Mouse (Mus musculus) kidney, adult 9 months (tissue): ENCODE data around the gene Cldn10.
A peak's percentile ranks its signal among the peaks of the same experiment; 100 is the strongest.
"Not testable (repeated sequence)": the region's sequence is repeated elsewhere in the genome, so short reads cannot be mapped to it uniquely, and the experiment has no call there.

Source experiments
- DNase-seq: peaks from one replicate; pipeline ENCODE4 v3.0.0; 2022

The Cldn10 gene

DNA sequence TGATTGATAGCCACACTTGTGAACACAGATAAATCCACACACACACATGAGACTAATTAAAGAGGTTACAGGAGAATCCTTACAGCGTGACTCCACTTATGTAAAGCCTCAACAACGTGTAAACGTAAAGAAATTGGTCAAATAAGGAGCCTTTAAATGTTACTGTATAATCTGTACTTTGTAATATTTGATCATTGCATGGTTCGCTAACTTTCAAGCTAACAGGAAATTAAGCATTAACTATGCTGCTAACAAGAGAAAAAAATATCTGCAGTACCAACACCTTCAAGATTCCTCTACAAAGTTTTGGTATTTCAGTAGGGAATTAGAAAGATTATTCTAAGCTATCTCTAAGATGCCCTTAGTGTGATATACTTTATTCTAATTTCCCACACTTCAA lies at the start of gene Cldn10:
TSS of gene Cldn10 (plus strand) at position 288 of the 400 bp plus-strand sequence.
- peak; percentile 71 for DNase-seq

GRCm38 (mm10) chr14:118741780-118742179 lies 45.9 kb upstream of the Cldn10 start:
- DNase-seq, result peak; percentile 54

GRCm38 (mm10) chr14:118742862-118743261 lies 44.8 kb upstream of the Cldn10 start:
- DNase-seq, result no peak

DNA sequence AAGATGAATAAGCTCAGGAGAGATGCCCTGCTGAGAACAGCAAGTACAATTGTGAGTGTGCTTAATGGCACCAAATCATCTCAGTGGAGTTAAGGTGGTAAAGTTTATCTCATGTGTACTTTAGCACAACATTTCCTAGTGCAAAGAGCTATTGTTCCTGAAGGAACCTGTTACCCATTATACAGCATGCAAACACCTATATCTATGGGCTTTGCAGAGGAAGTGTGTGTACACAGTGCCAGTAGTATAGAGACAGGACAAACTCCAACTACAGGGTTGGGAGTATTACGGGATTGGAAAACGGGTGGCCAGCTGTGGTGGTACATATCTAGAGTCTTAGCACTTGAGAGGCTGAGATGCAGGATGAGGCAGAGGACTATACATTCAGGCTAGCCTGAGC lies 38.6 kb upstream of the Cldn10 start:
- no peak for DNase-seq

GRCm38 (mm10) chr14:118749715-118750114 lies 38.0 kb upstream of the Cldn10 start:
- no peak for DNase-seq

DNA sequence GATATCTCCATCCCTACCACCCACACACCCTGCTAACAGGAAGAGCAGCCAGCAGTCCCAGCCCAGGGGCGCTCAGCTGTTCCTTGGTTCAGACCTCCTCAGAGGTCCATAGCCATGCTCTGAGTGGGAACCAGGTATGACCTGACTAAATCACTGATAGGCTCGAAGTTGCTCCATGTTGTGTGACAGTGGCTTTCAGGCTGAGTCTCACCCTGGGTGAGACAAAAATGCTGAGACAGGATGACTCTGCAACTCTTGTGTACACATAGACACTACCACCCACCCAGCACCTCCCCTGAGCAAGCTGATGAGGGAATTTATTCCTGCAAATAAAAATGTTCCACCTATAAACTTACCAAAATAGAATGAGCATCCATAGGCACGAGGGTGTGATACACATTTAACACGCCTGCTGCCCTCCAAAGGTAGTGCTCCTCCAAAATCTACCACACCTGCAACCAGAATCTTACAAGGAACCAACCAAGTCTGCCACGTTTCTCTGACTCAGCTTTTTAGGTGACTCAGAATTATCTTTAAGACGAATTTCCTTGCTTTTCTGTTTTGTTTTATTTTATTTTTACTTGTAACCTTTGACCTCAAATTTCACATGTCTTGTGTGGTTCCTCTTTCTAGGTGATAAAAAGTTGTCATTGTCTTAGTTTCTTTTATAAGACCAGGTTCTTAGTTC lies 37.1 kb upstream of the Cldn10 start:
- DNase-seq, result no peak

DNA sequence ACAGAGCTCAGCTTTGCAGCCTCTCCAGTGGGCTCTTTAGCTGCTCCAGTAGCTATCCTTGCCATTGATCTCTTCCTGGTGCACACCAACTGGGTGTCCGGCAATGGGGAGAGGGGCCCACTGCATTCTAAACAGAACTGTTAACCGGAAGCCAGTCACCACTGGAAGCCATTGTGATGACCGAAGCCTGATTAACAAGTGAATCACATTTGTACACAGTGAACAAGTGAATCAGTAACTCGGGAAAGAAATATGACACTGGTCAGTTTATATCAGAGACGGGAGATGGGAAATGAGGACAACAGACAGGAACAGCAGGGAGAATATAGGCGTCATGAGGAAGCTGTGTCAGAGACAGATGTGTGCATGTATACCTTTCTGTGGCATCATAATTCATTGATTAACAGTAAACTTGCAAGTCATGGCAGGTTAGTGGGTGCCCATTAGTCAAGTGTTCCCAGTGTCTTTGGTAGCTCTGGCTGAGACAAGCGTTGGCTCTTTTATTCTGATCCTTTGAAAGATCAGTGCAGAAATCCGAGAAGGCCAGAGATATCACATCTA lies 36.4 kb upstream of the Cldn10 start:
- DNase-seq, result no peak

GRCm38 (mm10) chr14:118756015-118756414 lies 31.7 kb upstream of the Cldn10 start:
- DNase-seq, result no peak

DNA sequence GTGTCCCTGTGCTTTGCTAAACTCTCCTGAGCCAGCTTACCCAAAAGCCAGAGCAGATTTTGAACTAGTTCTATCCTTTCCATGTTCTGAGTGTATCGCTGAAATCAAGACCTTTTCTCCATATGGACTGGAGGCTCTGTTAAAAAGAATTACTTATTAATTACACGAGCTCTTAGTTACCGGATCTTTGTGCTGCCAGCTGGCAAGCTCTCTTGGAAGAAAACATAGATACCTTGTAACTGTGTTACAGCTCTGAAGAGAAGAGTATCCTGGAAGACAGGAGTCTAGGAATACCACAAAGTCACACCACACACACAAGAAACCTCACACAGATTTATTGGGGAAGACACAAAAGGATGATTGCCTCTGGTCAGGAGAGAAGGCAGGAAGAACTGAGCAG lies 31.1 kb upstream of the Cldn10 start:
- DNase-seq, result peak; percentile 85

DNA sequence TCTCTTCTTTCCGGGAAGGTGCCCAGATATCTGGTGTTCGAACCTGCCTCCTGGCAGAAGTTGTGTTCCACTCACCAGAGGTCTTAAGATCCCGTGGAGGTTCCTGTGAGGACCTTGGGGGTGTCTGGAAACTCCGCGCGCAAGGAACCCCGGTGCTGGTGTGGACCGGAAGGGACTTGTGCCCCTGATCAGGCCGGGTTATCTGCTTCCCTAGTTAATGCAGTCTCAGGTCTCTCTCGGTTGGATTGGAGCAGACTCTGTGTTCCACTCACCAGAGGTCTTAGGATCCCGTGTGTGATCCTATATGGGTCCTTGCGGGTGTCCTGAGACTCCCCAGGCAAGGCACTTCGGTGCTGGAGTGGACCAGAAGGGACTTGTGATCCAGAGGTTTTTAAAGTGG lies 24.3 kb upstream of the Cldn10 start:
- not testable (repeated sequence) for DNase-seq

- DNase-seq, result no peak
Observed at GRCm38 (mm10) chr14:118763917-118764495, 23.7 kb upstream of the Cldn10 start.

DNA sequence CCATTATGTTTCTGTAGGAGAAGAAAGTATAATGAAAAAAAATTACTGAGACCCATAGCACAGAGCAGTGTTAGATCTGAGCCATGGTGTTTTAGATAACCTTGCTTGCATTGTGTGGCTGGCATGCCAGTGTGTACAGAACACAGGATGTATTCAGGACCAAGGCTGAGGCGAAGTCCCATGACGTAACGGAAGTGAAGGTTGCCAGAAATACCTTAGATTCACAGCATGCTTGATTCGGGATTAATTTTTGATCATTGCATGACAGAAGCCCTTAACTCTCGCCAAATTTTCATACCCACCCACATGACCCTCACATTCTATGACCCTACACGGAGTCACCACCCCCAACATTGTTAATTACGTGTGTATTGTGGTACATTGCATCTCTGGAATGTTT lies 22.4 kb upstream of the Cldn10 start:
- DNase-seq, result no peak

- no peak for DNase-seq
Observed at GRCm38 (mm10) chr14:118765951-118766350, 21.8 kb upstream of the Cldn10 start.

GRCm38 (mm10) chr14:118766368-118766767 lies 21.3 kb upstream of the Cldn10 start:
- DNase-seq, result no peak

DNA sequence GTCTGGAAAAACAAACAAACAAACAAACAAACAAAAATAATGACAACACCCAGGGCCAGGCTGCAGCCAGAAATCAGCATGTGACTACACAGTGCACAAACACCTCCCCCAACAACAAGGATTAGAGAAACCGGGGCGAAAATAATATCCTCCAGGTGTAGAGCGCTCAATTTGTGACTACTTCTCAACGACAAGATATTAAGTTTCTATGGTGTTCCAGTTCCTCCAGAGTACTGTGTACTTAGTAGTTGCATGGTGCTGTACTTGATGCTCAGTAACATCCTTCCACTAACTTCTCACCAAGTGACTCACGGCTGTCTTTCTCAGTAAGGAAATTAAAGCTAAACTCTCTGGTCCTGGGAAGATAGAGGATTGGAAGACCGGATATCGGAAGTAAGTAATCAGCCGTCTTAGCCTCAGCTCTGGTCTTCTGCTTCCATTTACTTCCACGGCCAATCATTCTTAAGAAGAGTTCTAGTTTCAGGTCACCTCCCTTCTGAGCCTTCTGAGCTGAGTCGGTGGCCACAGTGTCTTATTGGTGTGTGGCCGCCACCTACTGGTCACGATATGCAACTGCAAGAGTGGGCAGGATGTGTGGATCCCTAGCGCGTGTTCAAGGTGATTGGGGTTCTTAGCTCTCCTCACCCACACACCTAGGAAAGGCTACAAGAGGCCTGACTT lies 19.9 kb upstream of the Cldn10 start:
- DNase-seq, result peak; percentile 90

DNA sequence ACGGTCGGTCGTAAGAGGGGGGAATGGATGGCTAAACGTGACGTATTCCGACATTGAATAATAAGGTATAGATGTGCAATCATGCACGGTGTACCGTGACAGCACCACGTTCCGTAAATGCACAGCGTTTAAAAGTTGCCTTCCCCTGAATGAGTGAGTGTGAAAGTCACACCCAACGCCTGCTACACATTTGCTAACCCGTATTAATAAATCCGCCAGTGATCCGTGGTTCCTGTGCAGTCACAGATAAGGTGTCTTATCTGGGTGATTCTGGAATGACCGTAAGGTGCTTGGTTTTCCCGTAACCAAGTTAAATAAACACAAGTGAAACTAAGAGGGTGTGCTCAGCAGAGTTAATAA lies 19.4 kb upstream of the Cldn10 start:
- DNase-seq, result no peak

DNA sequence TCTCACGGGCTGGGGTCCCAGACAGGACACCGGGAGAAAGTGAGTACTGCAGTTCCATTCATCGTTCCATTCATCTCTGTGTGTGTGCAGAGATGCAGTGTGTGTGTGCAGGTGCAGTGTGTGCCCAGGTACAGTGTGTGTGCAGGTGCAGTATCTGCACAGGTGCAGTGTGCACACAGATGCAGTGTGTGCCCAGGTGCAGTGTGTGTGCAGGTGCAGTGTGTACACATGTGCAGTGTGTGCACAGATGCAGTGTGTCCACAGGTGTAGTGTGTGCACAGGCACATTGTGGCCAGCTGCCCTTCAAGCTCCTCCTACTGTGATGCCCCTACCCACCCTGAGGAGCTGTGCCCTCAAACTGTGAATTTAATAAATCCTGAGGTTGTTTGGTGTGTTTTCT lies 14.0 kb upstream of the Cldn10 start:
- DNase-seq, result no peak

DNA sequence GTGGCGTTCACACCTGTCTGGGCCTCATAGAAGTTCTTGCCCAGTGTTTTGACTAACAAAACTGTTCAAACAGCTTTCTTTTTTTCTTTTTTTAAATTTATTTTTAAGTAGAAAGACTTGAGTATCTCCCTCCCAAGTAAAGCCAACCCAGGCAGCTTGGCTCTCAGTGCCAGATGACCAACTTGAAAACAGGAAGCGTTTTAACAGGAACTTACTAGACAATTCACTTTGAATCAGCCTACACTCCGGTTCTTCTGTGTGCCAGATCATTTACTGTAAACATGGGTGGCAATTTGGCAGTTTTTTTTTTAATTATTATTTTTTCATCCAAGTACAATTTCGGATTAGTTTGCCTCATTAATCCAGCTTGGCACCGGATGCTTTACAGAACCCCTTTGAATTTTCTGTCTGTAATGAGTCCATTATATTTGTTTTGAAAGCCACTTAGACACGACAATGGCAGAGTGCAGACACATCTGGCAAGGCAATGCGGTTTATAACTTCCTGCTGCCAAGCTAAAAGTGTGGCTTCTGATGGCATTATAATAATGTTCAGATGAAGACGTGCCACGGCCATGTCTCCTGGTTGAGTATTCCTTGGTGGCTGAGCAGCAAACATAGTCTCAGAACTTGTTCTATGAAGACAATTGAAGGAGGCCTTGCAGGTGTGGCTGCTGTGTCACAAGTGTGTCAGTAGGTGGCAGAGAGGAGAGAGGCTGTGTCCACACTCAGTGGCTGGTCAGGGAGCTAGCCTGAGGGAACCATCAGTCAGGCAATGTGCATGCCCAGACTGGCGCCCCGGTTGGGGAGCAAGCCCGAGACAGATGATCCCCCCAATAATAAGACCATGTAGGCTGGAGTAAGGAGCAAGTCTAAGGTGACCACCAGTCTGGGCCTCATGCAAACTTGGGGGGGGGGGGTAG lies 12.9 kb upstream of the Cldn10 start:
- peak; percentile 66 for DNase-seq

GRCm38 (mm10) chr14:118775554-118775953 lies 12.2 kb upstream of the Cldn10 start:
- DNase-seq, result no peak

DNA sequence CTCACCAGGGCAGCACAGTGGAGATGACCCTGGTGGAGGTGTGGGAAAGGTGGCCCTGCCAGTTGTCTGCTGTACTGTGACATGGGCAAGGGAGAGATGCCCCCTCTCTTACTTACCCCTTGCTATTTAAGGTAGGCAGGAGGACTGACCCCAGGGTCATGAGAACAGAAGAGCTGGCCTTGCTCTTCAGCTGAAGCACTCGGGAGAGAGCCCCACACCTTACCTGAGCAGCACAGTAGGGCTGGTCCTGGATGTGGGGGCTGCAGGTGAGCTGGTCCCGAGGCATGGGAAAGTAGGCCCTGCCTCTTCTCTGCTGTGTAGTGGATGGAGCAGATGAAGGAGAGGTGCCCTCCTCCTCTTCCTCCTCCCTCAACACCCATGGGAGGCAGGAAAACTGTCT lies 11.3 kb upstream of the Cldn10 start:
- DNase-seq, result no peak

DNA sequence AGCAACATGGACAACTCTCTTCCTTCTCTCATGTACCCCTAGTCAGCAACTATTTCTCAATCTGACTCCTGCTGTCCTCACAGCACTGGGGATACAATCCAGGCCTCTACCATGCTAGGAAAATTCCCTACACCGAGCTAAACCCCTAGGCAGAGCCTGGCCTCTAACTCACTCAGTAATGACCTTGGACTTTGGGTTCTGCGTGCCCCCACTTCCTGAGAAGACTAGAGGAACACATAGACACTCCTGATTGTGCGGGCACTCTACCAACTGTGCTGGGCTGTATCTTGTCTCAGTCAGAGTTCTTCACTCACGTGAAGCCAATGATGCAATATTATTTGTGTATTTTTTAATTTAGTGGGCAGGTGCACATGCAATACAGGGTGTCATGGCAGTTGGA lies 10.2 kb upstream of the Cldn10 start:
- no peak for DNase-seq

DNA sequence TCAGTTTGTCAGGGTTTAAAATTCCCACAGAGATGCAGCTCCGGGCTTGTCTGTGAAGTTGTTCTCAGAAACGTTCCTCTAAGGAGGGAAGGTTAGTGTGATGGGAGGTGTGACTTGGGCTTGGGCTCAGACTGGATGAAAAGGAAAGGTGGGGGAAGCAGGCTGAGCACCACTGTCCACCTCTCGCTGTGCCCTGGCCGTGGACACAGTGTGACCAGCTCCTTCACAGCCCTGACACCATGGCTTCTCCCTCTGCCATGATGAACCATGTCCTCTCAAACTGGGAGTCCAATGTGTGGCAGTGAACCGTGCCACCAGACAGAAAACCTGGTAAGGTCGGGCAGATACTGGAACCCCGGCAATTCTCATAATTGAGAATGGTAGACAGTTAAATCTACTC lies 6.1 kb upstream of the Cldn10 start:
- DNase-seq, result no peak

DNA sequence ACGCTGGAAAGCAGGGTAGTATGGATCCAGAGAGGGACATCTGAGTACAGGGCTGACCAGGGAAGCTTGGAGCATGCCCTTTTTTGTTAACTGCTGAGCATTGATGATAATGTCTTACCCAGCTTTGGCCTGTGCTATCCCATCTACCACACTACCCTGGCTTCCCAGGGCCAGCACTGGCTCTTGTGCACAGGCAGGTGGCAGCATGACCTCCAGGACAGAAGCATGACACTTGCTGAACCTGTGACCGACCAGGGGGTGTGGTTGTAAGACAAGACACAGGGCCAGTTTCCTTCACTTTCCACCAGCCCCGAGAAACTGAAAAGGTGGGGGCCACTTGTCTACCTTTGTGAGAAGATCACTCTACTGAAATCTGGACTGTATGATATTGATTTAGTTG lies 5.5 kb upstream of the Cldn10 start:
- peak; percentile 59 for DNase-seq
